ENCODE assay signal across 23 mouse cellular contexts in the genomic region with DNA sequence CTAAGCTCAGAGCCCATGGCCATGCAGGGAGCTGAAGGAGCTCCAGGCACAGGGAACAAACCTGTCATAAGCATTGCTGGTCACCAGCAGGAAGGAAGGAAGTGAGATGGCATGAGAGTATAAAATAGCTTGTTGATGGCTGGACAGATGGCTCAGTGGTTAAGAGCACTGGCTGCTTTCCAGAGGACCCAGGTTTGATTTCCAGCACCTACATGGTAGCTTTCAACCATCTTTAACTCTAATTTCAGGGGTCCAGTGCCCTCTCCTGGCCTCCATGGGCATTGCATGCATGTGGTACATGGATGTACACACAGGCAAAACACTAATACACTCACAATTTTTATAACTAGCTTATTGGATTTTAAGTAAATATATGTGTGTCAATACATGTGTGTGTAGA. TPM values are rescaled to one million over a fixed set of nuclear protein-coding genes. Genes with fewer than 3 reads are reported as not detected.
DNase-seq lines count a peak whose midpoint lies in the region; ATAC-seq and TF ChIP-seq lines count a peak whose summit lies in the region.
"Had no signal": no experiment of that assay in that cellular context is flagged by ENCODE, and none has a peak within 500 bp of the region (broad histone marks: within the 10 kb centered on the region; RNA-seq: fewer than 3 reads in every experiment).

No protein-coding gene starts in this region.

- DNase-seq in cerebellum, postnatal 14 days: peak; percentile 50 to 63
- DNase-seq in cerebellum, adult 8-10 months: no peak
- DNase-seq in left cerebral cortex, adult 2 months (ENCODE audit: extremely low spot score in 1 of 2, low spot score in 2 of 2): no peak
- no peak for DNase-seq in left cerebral cortex, adult 9 months (ENCODE audit: low spot score in 2 of 2)
- DNase-seq in 416B (ENCODE audit: low read depth): peak; percentile 5
- no peak for DNase-seq in hindbrain, embryonic 14.5 days (ENCODE audit: low spot score)
- DNase-seq: adrenal gland, postnatal 10 days; gastrocnemius, postnatal 25 days; heart, postnatal 36 days; kidney, adult 18-20 months; kidney, postnatal 14 days; layer of hippocampus, postnatal 36 days; lung, postnatal 36 days had no signal

- TF ChIP-seq CTCF in left cerebral cortex, adult 2 months (IDR thresholded peaks at IDR 0.05): peak; percentile 26
- TF ChIP-seq CTCF in ES-Bruce4 (IDR thresholded peaks at IDR 0.05; ENCODE audit: low read depth, low read length): peak; percentile 27

- TF ChIP-seq POLR2A in ES-Bruce4 (IDR thresholded peaks at IDR 0.05; ENCODE audit: insufficient read depth, low read length): no peak

- no peak overlapping the region for H3K9ac ChIP-seq in ES-Bruce4 (ENCODE audit: low read depth, poor library complexity, severe bottlenecking)
- no peak overlapping the region for H3K9ac ChIP-seq in hindbrain, embryonic 14.5 days
- H3K9ac ChIP-seq: heart, embryonic 15.5 days; hindbrain, embryonic 13.5 days; midbrain, embryonic 13.5 days had no signal

- H3K4me1 ChIP-seq in ES-Bruce4 (ENCODE audit: control insufficient read depth, insufficient read depth, low read length): no peaks in the 10 kb centered on the region
- H3K4me1 ChIP-seq in hindbrain, embryonic 14.5 days (replicated peaks; ENCODE audit: control insufficient read depth, insufficient read depth, low read length): peaks cover 8% of the 10 kb centered on the region; the same call in 1 of the 2 replicates
- H3K4me1 ChIP-seq: megakaryocyte, embryonic 14.5 days had no signal

- no peak for TF ChIP-seq EP300 in ES-Bruce4 (IDR thresholded peaks at IDR 0.05; ENCODE audit: insufficient read depth, low read depth, low read length)

- no peak overlapping the region for H3K4me3 ChIP-seq in left cerebral cortex, adult 2 months
- no peak overlapping the region for H3K4me3 ChIP-seq in ES-Bruce4 (ENCODE audit: low read depth, low read length)
- H3K4me3 ChIP-seq in hindbrain, embryonic 14.5 days (replicated peaks; ENCODE audit: low read length): no peak overlapping the region
- H3K4me3 ChIP-seq: embryonic facial prominence, embryonic 10.5 days; heart, embryonic 15.5 days; hindbrain, embryonic 13.5 days; megakaryocyte, embryonic 14.5 days; midbrain, embryonic 13.5 days had no signal

- no peak for ATAC-seq in hindbrain, embryonic 14.5 days (ENCODE audit: low FRiP score)
- ATAC-seq: forebrain, embryonic 16.5 days; inflammation-experienced regulatory T-cells, adult 6 months; midbrain, embryonic 13.5 days had no signal

- intact Hi-C loops in left cerebral cortex, adult 2 months (cut with DNase I): no loop called here

- no peaks in the 10 kb centered on the region for H3K9me3 ChIP-seq in ES-Bruce4 (replicated peaks; ENCODE audit: control insufficient read depth, insufficient read depth, low read length, poor library complexity, severe bottlenecking)
- no peaks in the 10 kb centered on the region for H3K9me3 ChIP-seq in hindbrain, embryonic 14.5 days (ENCODE audit: control insufficient read depth, low read length)
- H3K9me3 ChIP-seq: heart, embryonic 15.5 days; hindbrain, embryonic 13.5 days; midbrain, embryonic 13.5 days had no signal

- no peaks in the 10 kb centered on the region for H3K27me3 ChIP-seq in ES-Bruce4 (ENCODE audit: control insufficient read depth, insufficient read depth, low read length, poor library complexity, severe bottlenecking)
- H3K27me3 ChIP-seq in hindbrain, embryonic 14.5 days (ENCODE audit: control insufficient read depth, insufficient read depth, low read length): peaks cover 22% of the 10 kb centered on the region

- H3K4me2 ChIP-seq in hindbrain, embryonic 14.5 days (replicated peaks): no peak overlapping the region
- H3K4me2 ChIP-seq: heart, embryonic 15.5 days; hindbrain, embryonic 13.5 days; midbrain, embryonic 13.5 days had no signal

- H3K36me3 ChIP-seq in ES-Bruce4 (ENCODE audit: control insufficient read depth, insufficient read depth, low read length, poor library complexity, severe bottlenecking): no peaks in the 10 kb centered on the region
- no peaks in the 10 kb centered on the region for H3K36me3 ChIP-seq in hindbrain, embryonic 14.5 days (replicated peaks; ENCODE audit: control insufficient read depth, insufficient read depth)
- H3K36me3 ChIP-seq: embryonic facial prominence, embryonic 10.5 days; heart, embryonic 15.5 days; hindbrain, embryonic 13.5 days had no signal

- no peak overlapping the region for H3K27ac ChIP-seq in left cerebral cortex, adult 2 months
- H3K27ac ChIP-seq in ES-Bruce4 (ENCODE audit: insufficient read depth, low read length): no peak overlapping the region
- no peak overlapping the region for H3K27ac ChIP-seq in hindbrain, embryonic 14.5 days
- H3K27ac ChIP-seq: embryonic facial prominence, embryonic 10.5 days; heart, embryonic 15.5 days; hindbrain, embryonic 13.5 days; midbrain, embryonic 13.5 days had no signal

RNA-seq across cellular contexts. Expression of a gene that starts 14.8 kb away (rescaled TPM):
- total RNA-seq in left cerebral cortex, adult 2 months (2021): 10 to 100 TPM; 65.7 to 68.2 TPM
- 9.4 and 9.5 TPM in 2 replicates for polyA plus RNA-seq in ES-Bruce4 (2011; ENCODE audit: insufficient read depth, insufficient read length, low read depth, missing spikeins)
- polyA plus RNA-seq in hindbrain, embryonic 14.5 days (2014; fragmentation: Nextera tagmentation; extraction: Ambion mirVana): 55.1 and 61.8 TPM in 2 replicates
- total RNA-seq: monocyte, adult 5-6 weeks had no signal
- polyA plus RNA-seq: inflammation-experienced regulatory T-cells, adult 6 months had no signal

RNA-seq across cellular contexts. Expression of a gene that starts 21.8 kb away (rescaled TPM):
- total RNA-seq in left cerebral cortex, adult 2 months (2021): 100 to 1,000 TPM; 270 to 290 TPM
- polyA plus RNA-seq in ES-Bruce4 (2011; ENCODE audit: insufficient read depth, insufficient read length, low read depth, missing spikeins): 1.0 and 1.6 TPM in 2 replicates
- polyA plus RNA-seq in hindbrain, embryonic 14.5 days (2014; fragmentation: Nextera tagmentation; extraction: Ambion mirVana): 22.7 and 23.5 TPM in 2 replicates
- total RNA-seq: monocyte, adult 5-6 weeks; neutrophil, adult 5-6 weeks had no signal
- polyA plus RNA-seq: inflammation-experienced regulatory T-cells, adult 6 months had no signal

RNA-seq across cellular contexts. Expression of a gene that starts 49.9 kb away (rescaled TPM):
- total RNA-seq in left cerebral cortex, adult 2 months (2021): 1 to 10 TPM; 7.1 to 7.4 TPM
- polyA plus RNA-seq in ES-Bruce4 (2011; ENCODE audit: insufficient read depth, insufficient read length, low read depth, missing spikeins): 0.82 and 1.1 TPM in 2 replicates
- 1.8 and 1.9 TPM in 2 replicates for polyA plus RNA-seq in hindbrain, embryonic 14.5 days (2014; fragmentation: Nextera tagmentation; extraction: Ambion mirVana)
- total RNA-seq: monocyte, adult 5-6 weeks; neutrophil, adult 5-6 weeks had no signal
- polyA plus RNA-seq: inflammation-experienced regulatory T-cells, adult 6 months had no signal

Comparison
In these comparisons a context has a peak if more than half of its experiments do, and no peak if none do; other contexts are left out.
1. DNase-seq: peak in cerebellum, postnatal 14 days (2 of 2) and 416B (single experiment); none in cerebellum, adult 8-10 months (single experiment), left cerebral cortex, adult 2 months (0 of 2), left cerebral cortex, adult 9 months (0 of 2) and hindbrain, embryonic 14.5 days (single experiment).